Mouse (Mus musculus) C2C12 (cell line): ENCODE data around the gene Afmid. TPM values are rescaled to one million over a fixed set of nuclear protein-coding genes. Genes with fewer than 3 reads are reported as not detected.

Source experiments
- H3K27me3 ChIP-seq: one replicate; pipeline ENCODE4 v1.6.1; 2011; ENCODE audit not compliant: control insufficient read depth, insufficient read depth, insufficient read length
- H3K36me3 ChIP-seq: one replicate; pipeline ENCODE4 v1.6.1; 2011; ENCODE audit not compliant: control insufficient read depth, insufficient read depth
- H3K4me3 ChIP-seq: one replicate; pipeline ENCODE4 v1.5.1; 2011; ENCODE audit warnings: mild to moderate bottlenecking, control low read depth; ENCODE audit not compliant: poor library complexity, insufficient read depth, severe bottlenecking
- H3K79me2 ChIP-seq: one replicate; pipeline ENCODE4 v1.6.1; 2011; ENCODE audit not compliant: control insufficient read depth, insufficient read depth
- H3K79me3 ChIP-seq: one replicate; pipeline ENCODE4 v1.6.1; 2011; ENCODE audit warnings: low read depth, control low read depth
- H3ac ChIP-seq: one replicate; pipeline ENCODE3; 2011; ENCODE audit warnings: low read depth; ENCODE audit not compliant: control insufficient read depth, insufficient read length
- CEBPB ChIP-seq: IDR thresholded peaks from one replicate; pipeline ENCODE4 v1.6.1; 2011; ENCODE audit warnings: low read depth, mild to moderate bottlenecking, control low read depth, moderate library complexity
- CTCF ChIP-seq: IDR thresholded peaks from one replicate; pipeline ENCODE4 v1.5.1; 2011; ENCODE audit not compliant: control insufficient read depth, insufficient read depth, insufficient read length
- FOSL1 ChIP-seq: IDR thresholded peaks from one replicate; pipeline ENCODE4 v1.8.0; 2011; ENCODE audit warnings: mild to moderate bottlenecking, low read length; ENCODE audit not compliant: poor library complexity, insufficient read depth, severe bottlenecking
- MAX ChIP-seq: IDR thresholded peaks from one replicate; pipeline ENCODE4 v1.6.1; 2011; ENCODE audit warnings: mild to moderate bottlenecking, control low read depth
- MYOD1 ChIP-seq: IDR thresholded peaks from one replicate; pipeline ENCODE4 v1.6.1; 2011; ENCODE audit warnings: low read depth; ENCODE audit not compliant: control insufficient read depth, insufficient read length
- MYOG ChIP-seq: IDR thresholded peaks from one replicate; pipeline ENCODE4 v1.6.1; 2011; ENCODE audit not compliant: control insufficient read depth, insufficient read length; ENCODE audit errors: extremely low read depth
- USF1 ChIP-seq: IDR thresholded peaks from one replicate; pipeline ENCODE4 v1.6.1; 2011; ENCODE audit warnings: low read depth, mild to moderate bottlenecking, control low read depth, moderate library complexity
- polyA plus RNA-seq: library from polyadenylated mRNA; unstranded; fragments of >200 nt; fragmentation: generic; extraction: Trizol; gene quantifications from one replicate; pipeline ENCODE4 v1.2.1, GENCODE M21; 2012; ENCODE audit warnings: missing spikeins

Gene Afmid
- polyA plus RNA-seq, 1 experiment = 3.2 TPM

DNA sequence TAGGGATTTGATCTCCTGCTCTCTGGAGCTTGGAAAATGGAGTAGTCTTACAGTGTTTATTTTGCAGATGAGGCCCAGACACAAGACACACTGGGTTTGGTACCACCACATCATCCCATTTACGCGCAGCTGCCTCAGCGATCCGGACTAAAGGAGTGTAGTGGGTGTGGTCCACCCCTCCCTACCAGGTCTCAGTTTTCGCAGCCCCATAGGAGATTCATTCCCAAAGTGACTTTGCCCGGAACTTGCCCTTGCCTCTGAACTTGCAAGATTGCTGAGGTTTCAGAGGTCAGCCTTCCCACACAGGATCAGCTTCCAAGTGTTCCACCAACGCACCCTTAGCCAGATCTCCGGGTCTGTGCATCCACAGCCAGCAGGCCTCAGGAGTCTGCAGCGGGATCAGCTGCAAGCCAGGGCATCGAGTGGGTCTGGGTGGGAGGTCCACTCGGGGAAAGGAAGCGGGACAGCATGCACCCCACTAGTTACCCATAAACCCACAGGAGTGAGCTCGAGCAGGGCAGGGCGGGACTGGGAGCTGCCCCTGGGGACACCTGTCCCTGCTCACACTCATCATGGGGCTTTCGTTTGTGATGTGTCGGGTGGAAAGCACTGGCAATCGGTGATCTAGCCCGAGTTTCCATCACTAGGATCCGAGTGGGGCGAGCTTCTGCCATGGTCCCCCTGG, 62.6 kb downstream of the Afmid start:
- Histone ChIP-seq H3K36me3 (no peaks in the 10 kb centered on the region), H3K27me3 (no peaks in the 10 kb centered on the region), H3K4me3 (no peak overlapping the region), H3K79me3 (no peaks in the 10 kb centered on the region), H3ac (no peak overlapping the region), H3K79me2 (no peaks in the 10 kb centered on the region)
- no peak for TF ChIP-seq CEBPB

DNA sequence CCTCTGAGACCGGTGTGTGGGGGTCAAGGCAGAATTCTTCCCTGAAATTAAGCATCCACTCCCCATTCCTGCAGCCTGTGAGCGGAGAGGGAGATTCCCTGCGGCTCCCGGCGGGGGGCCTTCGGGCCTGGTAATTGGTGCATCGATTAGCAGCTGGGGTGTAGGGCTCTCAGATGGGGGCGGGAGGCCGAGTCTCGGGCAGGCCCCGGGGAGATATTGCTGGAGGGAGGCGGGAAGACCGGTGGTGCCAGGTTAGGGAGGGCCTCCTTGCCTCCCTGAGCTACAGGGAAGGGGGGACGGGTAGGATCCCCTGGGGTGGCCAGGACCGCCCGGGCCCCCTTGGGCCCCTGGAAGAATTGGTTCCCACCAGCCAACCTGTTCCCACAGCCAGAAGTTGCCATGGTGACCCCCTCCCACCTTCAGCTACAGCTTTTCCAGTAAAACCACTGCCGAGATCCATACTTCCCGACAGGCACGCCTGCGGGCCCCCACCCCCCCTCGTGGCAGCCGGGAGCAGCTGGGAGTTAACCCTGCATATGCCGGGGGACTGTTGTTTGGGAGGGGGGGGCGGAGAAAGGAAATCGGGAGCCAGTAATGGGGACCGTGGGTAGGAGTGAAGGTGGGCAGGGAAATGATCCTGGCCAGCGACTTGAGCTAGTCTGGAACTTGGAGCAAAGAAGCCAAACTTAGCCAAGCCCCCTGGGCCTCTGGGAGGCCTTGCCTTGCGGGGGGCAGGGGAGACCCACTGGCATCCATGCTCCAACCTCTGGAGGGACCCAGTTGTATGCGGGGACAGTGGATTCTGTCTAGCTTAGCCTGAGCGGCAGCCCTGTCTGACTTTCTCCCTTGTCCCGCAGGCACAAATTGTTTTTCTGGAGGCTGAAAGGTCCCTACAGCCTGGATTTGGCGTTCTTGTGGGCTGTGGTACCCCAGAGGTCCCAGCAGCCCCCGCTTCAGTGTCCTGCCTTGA, 63.4 kb downstream of the Afmid start:
- no peaks in the 10 kb centered on the region for H3K36me3 ChIP-seq
- H3K4me3 ChIP-seq = no peak overlapping the region
- no peak for TF ChIP-seq MAX
- TF ChIP-seq FOSL1 = no peak
- no peak for TF ChIP-seq CEBPB
- no peak for TF ChIP-seq CTCF
- TF ChIP-seq MYOD1 = no peak
- TF ChIP-seq MYOG = no peak
- TF ChIP-seq USF1 = no peak
- no peaks in the 10 kb centered on the region for H3K79me2 ChIP-seq
- H3ac ChIP-seq = no peak overlapping the region
- H3K79me3 ChIP-seq = no peaks in the 10 kb centered on the region
- H3K27me3 ChIP-seq = no peaks in the 10 kb centered on the region

Other genes with a start within 250 kb of the Afmid start
- gene Tnrc6c, start 171.6 kb upstream of the Afmid start, polyA plus RNA-seq = 6.3 TPM
- 0.09 TPM for gene Tmc8, start 43.8 kb upstream of the Afmid start, polyA plus RNA-seq
- 23.2 TPM for gene Tmc6, start 43.7 kb upstream of the Afmid start, polyA plus RNA-seq
- gene 6030468B19Rik, start 28.3 kb upstream of the Afmid start, polyA plus RNA-seq = not detected
- 0.16 TPM for gene Gm20708, start 16.3 kb upstream of the Afmid start, polyA plus RNA-seq
- 65.3 TPM for gene Syngr2, start 16.3 kb upstream of the Afmid start, polyA plus RNA-seq
- 265 TPM for gene Tk1, start 168 bp downstream of the Afmid start, polyA plus RNA-seq
- 230 TPM for gene Birc5, start 23.3 kb downstream of the Afmid start, polyA plus RNA-seq
- 0.05 TPM for gene Tmem235, start 34.8 kb downstream of the Afmid start, polyA plus RNA-seq
- gene Tha1, start 47.6 kb downstream of the Afmid start, polyA plus RNA-seq = 1.4 TPM
- 12.5 TPM for gene Socs3, start 144.1 kb downstream of the Afmid start, polyA plus RNA-seq
- 65.8 TPM for gene Pgs1, start 160.4 kb downstream of the Afmid start, polyA plus RNA-seq